Mouse (Mus musculus) urinary bladder, postnatal 25 days (tissue): ENCODE measurements around the gene Ctsd.
"Not testable (repeated sequence)": the region's sequence is repeated elsewhere in the genome, so short reads cannot be mapped to it uniquely, and the experiment has no call there.

Source experiments
- DNase-seq: peaks from one replicate; pipeline ENCODE4 v3.0.0; 2022; ENCODE audit warnings: low spot score

The Ctsd gene

DNA sequence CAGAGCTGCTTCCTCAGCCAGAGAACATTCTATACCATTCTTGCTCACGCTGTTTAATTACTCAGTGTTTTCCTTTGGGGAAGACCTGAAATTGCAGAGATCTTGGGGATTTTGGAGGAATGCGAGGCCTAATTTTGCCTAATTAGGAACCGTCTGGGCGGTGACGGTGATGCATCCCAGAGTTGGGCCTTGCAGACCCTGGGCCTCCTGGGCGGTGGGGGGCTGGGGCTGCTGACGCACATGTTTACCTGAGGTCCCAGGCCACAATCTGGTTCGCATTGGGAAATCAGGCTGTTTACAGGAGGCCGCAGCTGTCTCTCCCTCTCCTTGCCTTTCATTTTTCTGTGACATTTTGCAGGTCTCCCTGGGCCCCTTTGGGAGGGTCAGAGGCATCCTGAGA, 55.1 kb downstream of the Ctsd start:
- DNase-seq: not testable (repeated sequence)

DNA sequence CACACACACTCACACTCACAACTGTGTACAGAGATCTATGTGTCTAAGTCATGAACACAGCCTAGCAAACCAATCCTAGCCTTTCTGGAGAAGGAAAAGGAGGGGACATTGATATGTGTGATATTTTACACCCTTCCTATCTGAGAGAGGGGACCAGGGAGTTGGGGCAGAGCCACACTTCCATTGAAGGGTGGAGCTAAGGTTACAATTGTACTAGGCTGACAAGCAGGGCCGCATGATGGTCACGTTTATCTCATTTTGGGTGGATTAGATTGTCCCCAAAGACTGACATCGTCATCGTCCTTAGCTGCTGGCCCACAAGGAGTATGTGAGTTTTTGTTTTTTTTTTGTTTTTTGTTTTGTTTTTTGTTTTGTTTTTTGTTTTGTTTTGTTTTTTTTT, 56.6 kb downstream of the Ctsd start:
- no peak for DNase-seq

DNA sequence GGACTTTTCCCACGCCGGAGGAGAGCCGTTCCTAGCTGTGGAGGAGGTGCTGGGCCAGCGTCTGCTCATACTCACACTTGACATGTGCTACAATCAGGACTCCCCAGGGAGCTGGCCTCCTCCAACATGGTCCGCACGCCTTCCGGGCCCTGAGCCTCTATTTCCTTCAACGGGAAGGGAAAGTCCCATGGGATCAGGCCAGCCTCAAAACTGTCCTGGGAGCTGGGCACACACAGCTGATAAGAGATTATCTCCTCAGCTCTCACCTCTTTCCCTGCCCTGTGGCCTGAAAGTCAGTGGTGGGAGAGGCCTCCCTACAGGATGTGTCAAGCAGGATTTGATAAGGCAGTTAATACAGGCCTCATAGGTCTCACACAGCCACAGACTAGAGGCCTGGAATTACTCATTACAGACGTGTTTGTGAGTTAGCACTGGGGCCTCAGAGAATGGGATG, 57.5 kb downstream of the Ctsd start:
- no peak for DNase-seq

DNA sequence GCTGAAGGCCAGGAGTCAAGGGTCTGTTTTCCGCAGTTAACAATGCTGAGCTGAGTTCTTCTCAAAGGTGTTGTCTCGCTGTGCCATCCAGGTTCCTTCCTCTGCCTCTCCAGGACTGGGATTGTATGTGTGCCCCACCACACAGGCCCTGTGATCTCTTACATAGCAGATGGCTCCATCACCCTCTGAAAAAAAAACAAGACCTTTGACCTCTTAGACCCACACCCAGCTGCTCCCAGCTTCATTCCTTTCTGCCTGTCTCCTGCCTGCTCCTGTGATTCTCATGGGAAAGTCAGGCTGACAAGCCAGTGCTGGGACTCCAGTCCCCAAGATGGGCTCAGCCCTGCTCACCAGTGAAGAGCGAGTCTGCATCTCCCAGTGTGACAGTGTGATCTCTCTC, 59.3 kb downstream of the Ctsd start:
- no peak for DNase-seq

DNA sequence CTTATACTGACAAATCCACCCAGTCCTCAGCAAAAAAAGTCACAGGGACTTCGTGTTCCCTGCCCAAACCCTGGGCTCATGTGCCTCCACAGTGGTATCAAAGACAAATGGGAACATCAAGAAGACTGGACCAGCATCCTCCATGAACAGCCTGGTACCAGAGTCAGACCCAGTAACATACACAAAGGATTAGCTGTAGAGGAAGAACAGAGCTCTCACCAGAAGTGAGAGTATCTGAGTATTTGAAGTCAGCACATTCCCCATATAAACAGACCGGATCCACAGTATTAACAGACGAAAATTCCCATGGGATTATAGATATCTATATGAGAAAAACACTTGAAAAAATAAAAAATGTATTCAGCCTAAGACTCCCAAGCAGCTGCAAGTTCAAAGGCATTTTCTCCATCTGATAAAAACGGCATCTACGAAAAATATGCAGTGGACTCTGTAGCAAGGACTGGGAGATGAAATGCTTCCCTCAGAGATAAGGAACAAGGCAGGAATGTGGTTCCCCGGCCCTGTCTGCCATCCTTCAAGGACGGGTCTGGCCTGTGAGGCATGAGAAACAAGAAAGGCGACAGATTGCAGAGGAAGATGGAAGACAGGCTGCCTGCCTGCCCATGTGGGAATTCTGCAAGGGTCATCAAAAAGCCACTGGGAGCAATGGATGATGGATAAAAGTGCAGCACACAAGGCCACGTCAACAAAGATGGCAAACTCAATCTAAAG, 61.0 kb downstream of the Ctsd start:
- peak; percentile 28 for DNase-seq
